Mouse (Mus musculus) hindbrain, postnatal 0 days (tissue): ENCODE results near the gene Kcnd2. TPM values are rescaled to one million over a fixed set of nuclear protein-coding genes. Genes with fewer than 3 reads are reported as not detected.

Experiments used
- ATAC-seq: fragments of 200-750 bp; cut with Nextera tagmentation; 2 replicates; pipeline ENCODE4 v1.8.0; 2017; ENCODE audit warnings: mild to moderate bottlenecking, moderate TSS enrichment, moderate library complexity
- DNase-seq: peaks from one replicate; pipeline ENCODE4 v3.0.0-alpha.2; 2015; ENCODE audit warnings: low spot score
- H3K27ac ChIP-seq: fragments of 300-500 bp; sonication (generic); 2 replicates; pipeline ENCODE4 v1.5.1; 2014; ENCODE audit warnings: mild to moderate bottlenecking
- H3K27me3 ChIP-seq: fragments of 300-500 bp; sonication (generic); 2 replicates; pipeline ENCODE4 v1.6.1; 2014; ENCODE audit warnings: low read length, mixed read lengths; ENCODE audit not compliant: insufficient read depth
- H3K36me3 ChIP-seq: fragments of 300-500 bp; sonication (generic); 2 replicates; pipeline ENCODE4 v1.6.1; 2014; ENCODE audit warnings: low read length, mixed read lengths; ENCODE audit not compliant: insufficient read depth
- H3K4me1 ChIP-seq: fragments of 300-500 bp; sonication (generic); 2 replicates; pipeline ENCODE4 v1.6.1; 2014; ENCODE audit warnings: antibody characterized with exemption, low read length, mixed read lengths; ENCODE audit not compliant: insufficient read depth
- H3K4me2 ChIP-seq: fragments of 300-500 bp; sonication (generic); 2 replicates; pipeline ENCODE4 v1.6.1; 2014; ENCODE audit warnings: low read depth, mild to moderate bottlenecking, low read length, moderate library complexity, mixed read lengths
- H3K4me3 ChIP-seq: fragments of 300-500 bp; sonication (generic); 2 replicates; pipeline ENCODE4 v1.5.1; 2014; ENCODE audit warnings: low read length
- H3K9ac ChIP-seq: fragments of 300-500 bp; sonication (generic); replicated peaks from 2 replicates; pipeline ENCODE4 v1.6.1; 2014; ENCODE audit warnings: mild to moderate bottlenecking, low read length, moderate library complexity, mixed read lengths
- H3K9me3 ChIP-seq: fragments of 300-500 bp; sonication (generic); 2 replicates; pipeline ENCODE4 v1.6.1; 2016; ENCODE audit warnings: low read length, mixed read lengths
- CTCF ChIP-seq: IDR thresholded peaks from 2 replicates; pipeline ENCODE4 v1.5.1; 2016; ENCODE audit warnings: antibody characterized with exemption, control low read depth, low read depth
- WGBS: fragments of 180-500 bp; shearing (Covaris S2); extraction: QIAGEN DNeasy Blood & Tissue Kit; methylation state at CpG from one replicate; pipeline ENCODE4 v1.1.7; 2014; 5-methylcytosine and 5-hydroxymethylcytosine counted together
- polyA plus RNA-seq: library from polyadenylated mRNA; unstranded; fragments of >200 nt; fragmentation: Nextera tagmentation; extraction: Ambion mirVana; gene quantifications from 2 replicates; pipeline ENCODE4 v1.2.1, GENCODE M21; 2015
- total RNA-seq: library from RNA; depleted of rRNA; stranded (reverse); fragments of >200 nt; gene quantifications from 2 replicates; pipeline ENCODE4 v1.2.3, GENCODE M21; 2014

Kcnd2 gene
- total and polyA plus RNA-seq, 2 experiments from 2014 or later, result 41.9 to 87.7 TPM

- H3K4me3 ChIP-seq, result no peak overlapping the region
- no peak overlapping the region for H3K9ac ChIP-seq
- ATAC-seq (no peak), DNase-seq (no peak)
- H3K4me2 ChIP-seq, result no peak overlapping the region
- 76% methylated on average over 2 of the region's 2 CpGs for WGBS
- no peaks in the 10 kb centered on the region for H3K9me3 ChIP-seq
- no peak for TF ChIP-seq CTCF
- H3K27me3 ChIP-seq, result no peaks in the 10 kb centered on the region
- H3K36me3 ChIP-seq, result no peaks in the 10 kb centered on the region
- no peaks in the 10 kb centered on the region for H3K4me1 ChIP-seq
- no peak overlapping the region for H3K27ac ChIP-seq
Observed at GRCm38 (mm10) chr6:21488536-21488935, 273.2 kb downstream of the Kcnd2 start.

GRCm38 (mm10) chr6:21502921-21503320 is 287.6 kb downstream of the Kcnd2 start:
- no peak overlapping the region for H3K4me3 ChIP-seq
- 92% methylated on average over 1 of the region's 1 CpGs for WGBS

GRCm38 (mm10) chr6:21510621-21511239 is 295.4 kb downstream of the Kcnd2 start:
- DNase-seq (peak; percentile 41), ATAC-seq (no peak)
- Histone ChIP-seq H3K27ac (no peak overlapping the region), H3K9me3 (no peaks in the 10 kb centered on the region), H3K9ac (no peak overlapping the region), H3K36me3 (no peaks in the 10 kb centered on the region), H3K4me1 (no peaks in the 10 kb centered on the region), H3K4me2 (no peak overlapping the region), H3K27me3 (no peaks in the 10 kb centered on the region), H3K4me3 (no peak overlapping the region)
- WGBS, result 71% methylated on average over 3 of the region's 3 CpGs
- TF ChIP-seq CTCF, result no peak

More at GRCm38 (mm10) chr6:21502921-21503320, 287.6 kb downstream of the Kcnd2 start:
- Histone ChIP-seq H3K36me3 (no peaks in the 10 kb centered on the region), H3K4me2 (no peak overlapping the region), H3K4me1 (no peaks in the 10 kb centered on the region), H3K9ac (no peak overlapping the region), H3K27me3 (no peaks in the 10 kb centered on the region), H3K9me3 (no peaks in the 10 kb centered on the region), H3K27ac (no peak overlapping the region)
- no peak for TF ChIP-seq CTCF
- no peak for ATAC-seq
- no peak for DNase-seq

GRCm38 (mm10) chr6:21520351-21520750 is 305.0 kb downstream of the Kcnd2 start:
- no peak overlapping the region for H3K4me2 ChIP-seq
- H3K4me3 ChIP-seq, result no peak overlapping the region
- peak; percentile 43 for DNase-seq
- no peaks in the 10 kb centered on the region for H3K4me1 ChIP-seq
- H3K9me3 ChIP-seq, result no peaks in the 10 kb centered on the region
- no peak overlapping the region for H3K27ac ChIP-seq
- H3K27me3 ChIP-seq, result no peaks in the 10 kb centered on the region
- no peak for ATAC-seq
- no peak overlapping the region for H3K9ac ChIP-seq
- TF ChIP-seq CTCF, result no peak
- H3K36me3 ChIP-seq, result no peaks in the 10 kb centered on the region
- WGBS, result 40% methylated on average over 1 of the region's 1 CpGs

- TF ChIP-seq CTCF, result no peak
- 82% methylated on average over 1 of the region's 1 CpGs for WGBS
- Histone ChIP-seq H3K27me3 (no peaks in the 10 kb centered on the region), H3K36me3 (no peaks in the 10 kb centered on the region), H3K4me2 (no peak overlapping the region), H3K9me3 (no peaks in the 10 kb centered on the region), H3K9ac (no peak overlapping the region), H3K4me1 (no peaks in the 10 kb centered on the region), H3K27ac (no peak overlapping the region), H3K4me3 (no peak overlapping the region)
- DNase-seq (no peak), ATAC-seq (no peak)
Observed at GRCm38 (mm10) chr6:21527489-21528074, 312.3 kb downstream of the Kcnd2 start.

- no peak overlapping the region for H3K4me2 ChIP-seq
- no peak for TF ChIP-seq CTCF
- no peak overlapping the region for H3K9ac ChIP-seq
- H3K27ac ChIP-seq, result no peak overlapping the region
- H3K36me3 ChIP-seq, result no peaks in the 10 kb centered on the region
- ATAC-seq (no peak), DNase-seq (no peak)
- H3K9me3 ChIP-seq, result no peaks in the 10 kb centered on the region
- H3K4me1 ChIP-seq, result no peaks in the 10 kb centered on the region
- WGBS, result 71% methylated on average over 2 of the region's 2 CpGs
- no peaks in the 10 kb centered on the region for H3K27me3 ChIP-seq
- H3K4me3 ChIP-seq, result no peak overlapping the region
Observed at GRCm38 (mm10) chr6:21534009-21534408, 318.7 kb downstream of the Kcnd2 start.

GRCm38 (mm10) chr6:21534820-21535219 is 319.5 kb downstream of the Kcnd2 start:
- WGBS, result 52% methylated on average over 1 of the region's 1 CpGs
- no peak overlapping the region for H3K9ac ChIP-seq
- no peak overlapping the region for H3K4me3 ChIP-seq
- H3K27me3 ChIP-seq, result no peaks in the 10 kb centered on the region
- DNase-seq (peak; percentile 33), ATAC-seq (no peak)
- no peaks in the 10 kb centered on the region for H3K4me1 ChIP-seq
- H3K9me3 ChIP-seq, result no peaks in the 10 kb centered on the region
- H3K36me3 ChIP-seq, result no peaks in the 10 kb centered on the region
- H3K4me2 ChIP-seq, result no peak overlapping the region
- no peak overlapping the region for H3K27ac ChIP-seq
- peak; percentile 68 for TF ChIP-seq CTCF
